Mouse (Mus musculus) retina, postnatal 7 days (tissue): ENCODE measurements around the gene Myoc.

Experiments
- DNase-seq: peaks from one replicate; pipeline ENCODE4 v3.0.0-alpha.2; 2012; ENCODE audit warnings: low read depth, low spot score

The Myoc gene

DNA sequence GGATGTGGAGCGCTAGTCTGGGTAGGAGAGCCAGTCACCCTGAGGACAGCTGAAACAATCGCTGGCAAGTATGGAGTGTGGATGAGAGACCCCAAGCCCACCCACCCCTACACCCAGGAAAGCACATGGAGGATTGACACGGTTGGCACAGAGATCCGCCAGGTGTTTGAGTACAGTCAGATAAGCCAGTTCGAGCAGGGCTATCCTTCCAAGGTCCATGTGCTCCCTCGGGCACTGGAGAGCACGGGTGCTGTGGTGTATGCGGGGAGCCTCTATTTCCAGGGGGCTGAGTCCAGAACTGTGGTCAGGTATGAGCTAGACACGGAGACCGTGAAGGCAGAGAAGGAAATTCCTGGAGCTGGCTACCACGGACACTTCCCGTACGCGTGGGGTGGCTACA, 9.5 kb downstream of the Myoc start:
- DNase-seq = no peak

DNA sequence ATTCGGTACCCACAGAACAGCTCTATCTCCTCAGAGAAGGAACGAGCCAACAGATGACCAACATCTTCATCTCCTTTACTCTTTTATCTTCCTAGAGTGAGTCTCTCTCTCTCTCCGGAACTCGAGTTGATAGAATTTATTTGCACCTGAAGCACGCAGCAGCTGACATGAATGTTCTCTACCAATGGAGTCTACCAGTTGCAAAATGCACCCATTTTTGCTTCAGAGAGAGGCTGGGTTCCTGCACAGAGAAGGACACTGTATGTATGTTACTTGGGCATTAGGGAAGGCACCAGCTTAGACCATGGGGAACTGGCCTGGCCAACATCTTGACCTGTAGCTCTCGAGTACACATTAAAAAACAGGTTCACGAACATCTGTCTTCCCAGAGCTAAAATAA, 19.2 kb downstream of the Myoc start, which contains the start of gene Myocos:
TSS of gene Myocos (minus strand) at position 101 of the 400 bp plus-strand sequence.
- no peak for DNase-seq

DNA sequence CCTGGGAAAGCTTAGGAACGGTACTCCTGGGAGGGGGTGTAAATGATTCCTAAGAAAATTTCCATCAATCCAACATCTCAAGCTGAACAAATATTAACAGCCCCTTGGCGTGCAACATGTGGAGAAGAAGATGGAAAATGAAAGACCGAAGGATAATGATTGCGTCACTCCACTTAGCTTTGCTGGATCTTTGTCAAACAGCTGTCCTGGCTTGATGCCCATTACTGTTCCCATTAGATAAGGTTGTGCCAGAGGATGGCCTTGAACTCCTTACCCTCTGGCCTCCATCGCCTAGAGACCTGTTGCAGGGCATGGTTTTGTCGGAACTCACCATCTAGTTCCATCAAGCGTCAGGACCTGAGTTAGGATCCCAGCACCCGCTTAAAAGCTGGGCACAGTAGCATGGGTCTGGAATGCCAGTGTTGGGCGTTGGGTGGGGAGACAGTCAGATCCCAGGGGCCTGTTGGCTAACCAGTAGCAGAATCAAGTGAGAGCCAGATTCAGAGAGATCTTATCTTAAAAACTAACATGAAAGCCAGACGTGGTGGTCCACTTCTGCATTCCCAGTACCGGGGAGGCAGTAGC, 21.4 kb downstream of the Myoc start:
- no peak for DNase-seq

DNA sequence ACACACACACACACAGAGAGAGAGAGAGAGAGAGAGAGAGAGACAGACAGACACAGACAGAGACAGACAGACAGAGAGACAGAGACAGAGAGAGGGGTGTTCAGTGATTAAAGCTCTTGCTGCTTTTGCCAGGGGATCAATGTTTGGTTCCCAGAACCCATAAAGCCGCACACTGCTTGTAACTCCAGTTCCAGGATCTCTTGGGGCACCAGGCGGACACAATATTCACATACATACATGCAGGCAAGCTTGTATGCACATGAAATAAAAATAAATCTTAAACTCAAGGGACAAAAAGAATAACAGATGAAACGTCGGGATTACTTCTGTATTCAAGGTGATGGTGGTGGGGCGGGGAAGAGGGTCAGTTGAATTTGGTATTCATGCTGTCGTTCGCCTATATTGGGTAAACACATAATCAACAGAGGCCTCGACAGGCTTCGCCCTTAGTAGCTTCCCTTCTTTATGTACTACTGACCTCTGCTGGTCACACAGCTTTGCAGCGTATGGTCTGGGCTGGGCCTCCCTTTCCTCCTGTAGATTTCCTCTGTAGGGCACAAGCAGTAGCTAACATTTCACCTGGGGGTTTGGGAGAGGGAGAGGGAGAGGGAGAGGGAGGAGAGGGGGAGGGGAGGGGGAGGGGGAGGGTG, 26.0 kb downstream of the Myoc start:
- peak; percentile 78 for DNase-seq

DNA sequence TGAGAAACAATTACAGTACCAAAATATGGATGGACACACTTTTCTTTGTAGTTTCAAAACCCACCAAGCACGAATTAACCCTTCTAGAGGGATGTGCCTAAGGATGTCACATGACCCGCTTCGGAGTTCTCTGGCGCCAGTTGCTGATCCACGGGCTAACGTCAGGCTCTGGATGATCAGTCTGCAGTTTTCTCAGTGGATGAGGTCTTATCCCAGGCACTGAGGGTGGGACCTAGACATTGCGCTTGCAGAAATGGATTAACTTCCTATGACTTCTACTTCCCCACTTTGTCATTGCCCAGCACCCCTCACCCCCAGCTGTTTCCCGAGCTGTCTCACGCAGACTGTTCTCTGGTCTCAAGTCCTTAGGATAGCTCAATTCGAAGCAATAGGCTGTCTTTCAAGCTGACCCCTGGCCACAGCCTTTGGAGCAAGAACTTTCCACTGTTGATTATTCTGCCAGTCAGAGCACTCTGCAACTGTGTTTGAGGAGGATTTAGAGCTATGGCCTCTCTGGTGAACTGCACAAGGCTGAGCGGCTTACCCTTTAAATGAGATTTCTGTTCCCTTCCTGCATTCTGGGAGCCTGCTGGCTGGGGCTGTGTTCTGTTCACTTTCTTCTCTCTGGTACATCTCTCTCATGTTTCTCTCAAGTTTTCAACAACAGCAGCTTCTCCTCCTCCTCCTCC, 26.7 kb downstream of the Myoc start:
- no peak for DNase-seq

DNA sequence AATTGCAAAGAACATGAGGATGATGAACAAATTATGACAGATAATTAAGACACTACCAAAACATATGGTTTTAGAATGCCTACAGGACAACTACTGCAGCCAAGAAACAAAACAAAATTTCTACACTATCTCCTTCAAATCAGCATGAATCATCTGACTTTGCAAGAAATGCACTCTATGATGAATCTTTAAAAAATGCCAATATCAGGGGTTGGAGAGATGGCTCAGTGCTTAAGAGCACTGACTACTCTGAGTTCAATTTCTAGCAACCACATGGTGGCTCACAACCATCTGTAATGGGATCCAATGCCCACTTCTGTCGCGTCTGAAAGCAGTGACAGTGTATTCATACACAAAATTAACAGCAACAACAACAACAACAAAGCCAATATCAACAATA, 54.8 kb downstream of the Myoc start:
- DNase-seq = no peak

DNA sequence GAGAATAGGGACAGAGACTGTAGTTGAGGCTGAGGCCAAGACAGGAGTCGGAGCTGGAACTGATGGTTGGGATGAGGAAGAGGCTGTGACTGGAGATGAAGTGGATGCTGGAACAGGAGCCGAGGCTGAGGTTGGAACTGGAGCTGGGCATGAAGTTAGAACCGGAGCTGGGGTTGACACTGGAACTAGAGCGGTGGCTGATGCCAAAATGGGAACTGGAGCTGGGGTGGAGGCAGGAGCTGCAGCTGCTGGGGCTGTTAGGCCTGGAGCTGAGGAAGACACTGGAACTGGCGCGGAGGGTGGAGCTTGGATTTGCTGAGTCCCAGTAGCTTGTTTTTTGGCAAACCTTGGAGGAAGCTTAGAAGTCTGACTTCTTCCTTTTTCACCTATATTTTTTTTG, 58.9 kb downstream of the Myoc start:
- no peak for DNase-seq
